Mouse (Mus musculus): ENCODE data around the gene Prkcq. TPM values are rescaled to one million over a fixed set of nuclear protein-coding genes. Genes with fewer than 3 reads are reported as not detected.

The Prkcq gene
- polyA plus RNA-seq (2015; fragmentation: Illumina TruSeq; extraction: RNeasy Lipid Tissue Mini Kit (QIAGEN cat#74804); ENCODE audit: insufficient read depth, low replicate concordance) = 53.5 TPM

DNA sequence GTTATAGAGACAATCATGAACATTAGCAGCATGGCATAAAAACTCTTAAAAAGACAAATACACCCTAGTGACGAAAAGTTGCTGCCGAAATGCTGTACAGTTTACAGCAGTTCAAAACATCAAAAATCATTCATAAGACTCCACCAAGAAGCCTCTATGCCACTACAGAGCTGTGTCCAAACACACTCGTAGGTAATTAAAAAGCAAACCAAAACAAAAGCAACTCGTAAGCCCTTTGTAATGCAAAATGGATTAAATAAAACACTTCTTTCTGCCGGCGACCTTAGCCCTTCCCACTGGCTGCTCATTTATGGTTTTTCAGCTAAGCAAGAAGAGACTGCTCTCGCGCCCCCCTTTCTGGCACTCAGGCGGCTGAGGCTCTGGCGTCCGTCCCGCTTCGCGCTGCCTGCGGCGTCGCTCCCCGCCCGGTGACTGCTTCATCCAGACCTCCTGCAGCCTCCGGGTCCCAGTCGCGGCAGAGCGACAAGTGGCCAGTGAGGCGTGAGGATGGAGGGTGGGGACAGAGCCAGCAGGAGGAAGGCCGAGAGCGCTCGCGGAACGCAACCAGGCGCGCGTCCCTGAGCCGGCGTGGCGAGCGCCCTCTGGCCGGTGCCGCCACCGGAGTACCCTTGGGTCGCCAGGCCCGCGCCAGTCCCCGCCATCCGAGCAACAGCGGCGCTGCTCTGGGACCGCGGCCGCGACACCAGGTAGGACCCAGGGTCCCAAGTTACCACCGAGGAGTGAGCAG is at the start of gene Prkcq:
Gene Prkcq, plus strand, starts transcription at position 355 of the 748 bp plus-strand sequence.

Data from spleen, adult 10 weeks (tissue).